Mouse (Mus musculus) adrenal gland, postnatal 0 days (tissue): ENCODE measurements around the gene 1700028J19Rik. TPM values are rescaled to one million over a fixed set of nuclear protein-coding genes. Genes with fewer than 3 reads are reported as not detected.

Experiments used
- polyA plus RNA-seq: library from polyadenylated mRNA; unstranded; fragments of >200 nt; fragmentation: Nextera tagmentation; extraction: Ambion mirVana; gene quantifications from 2 replicates; pipeline ENCODE4 v1.2.1, GENCODE M21; 2015

1700028J19Rik gene
- 0.58 and 2.0 TPM in 2 replicates for polyA plus RNA-seq

GRCm38 (mm10) chr7:44246055-44246983, at the start of gene 1700028J19Rik, which contains the start of gene 2410002F23Rik:
1700028J19Rik (minus strand) TSS chr7:44246695.
2410002F23Rik (plus strand) TSS chr7:44246722.

GRCm38 (mm10) chr7:44261147-44261546, 14.7 kb upstream of the 1700028J19Rik start, which contains the start of gene Gm15517:
Gm15517 (plus strand) TSS chr7:44261447.

GRCm38 (mm10) chr7:44257278-44257677, 10.8 kb upstream of the 1700028J19Rik start, which contains the start of gene Acp4:
Acp4 (minus strand) TSS chr7:44257378.

GRCm38 (mm10) chr7:44235909-44236308, 10.6 kb downstream of the 1700028J19Rik start, which contains the start of gene Gm36864:
Gm36864 (plus strand) TSS chr7:44236177.

GRCm38 (mm10) chr7:44225076-44225475, 21.4 kb downstream of the 1700028J19Rik start, which contains the start of gene Klk1:
Klk1 (plus strand) TSS chr7:44225360.

GRCm38 (mm10) chr7:44215645-44216044, 30.9 kb downstream of the 1700028J19Rik start, which contains the start of gene Klk1b5:
Klk1b5 (plus strand) TSS chr7:44215945.

GRCm38 (mm10) chr7:44207135-44207534, 39.4 kb downstream of the 1700028J19Rik start, which contains the start of gene Klk1b4:
Klk1b4 (plus strand) TSS chr7:44207435.

GRCm38 (mm10) chr7:44197891-44198290, 48.6 kb downstream of the 1700028J19Rik start, which contains the start of gene Klk1b3:
Klk1b3 (plus strand) TSS chr7:44198191.

GRCm38 (mm10) chr7:44187936-44188335, 58.6 kb downstream of the 1700028J19Rik start, which contains the start of gene Klk1b24:
Klk1b24 (plus strand) TSS chr7:44188236.

Other genes with a start within 250 kb of the 1700028J19Rik start
- gene Klk1b26, start 234.5 kb downstream of the 1700028J19Rik start, polyA plus RNA-seq = not detected in 2 replicates
- gene Klk1b27, start 194.4 kb downstream of the 1700028J19Rik start, polyA plus RNA-seq = not detected in 2 replicates
- not detected in 2 replicates for gene Klk1b21, start 144.4 kb downstream of the 1700028J19Rik start, polyA plus RNA-seq
- not detected in 2 replicates for gene Klk1b22, start 134.0 kb downstream of the 1700028J19Rik start, polyA plus RNA-seq
- not detected in 2 replicates for gene Klk1b16, start 109.9 kb downstream of the 1700028J19Rik start, polyA plus RNA-seq
- not detected in 2 replicates for gene Klk1b24, start 58.5 kb downstream of the 1700028J19Rik start, polyA plus RNA-seq
- gene Klk1b3, start 48.5 kb downstream of the 1700028J19Rik start, polyA plus RNA-seq = not detected in 2 replicates
- not detected in 2 replicates for gene Klk1b4, start 39.3 kb downstream of the 1700028J19Rik start, polyA plus RNA-seq
- not detected in 2 replicates for gene Klk1b5, start 30.8 kb downstream of the 1700028J19Rik start, polyA plus RNA-seq
- gene Klk1, start 21.3 kb downstream of the 1700028J19Rik start, polyA plus RNA-seq = 0.37 and 1.4 TPM in 2 replicates
- gene Gm36864, start 10.5 kb downstream of the 1700028J19Rik start, polyA plus RNA-seq = 0.17 TPM in 1 of 2 replicates, not detected in the other
- 76.2 and 139 TPM in 2 replicates for gene 2410002F23Rik, start within 50 bp of the 1700028J19Rik start, polyA plus RNA-seq
- not detected in 2 replicates for gene Acp4, start 10.7 kb upstream of the 1700028J19Rik start, polyA plus RNA-seq
- gene Gm15517, start 14.8 kb upstream of the 1700028J19Rik start, polyA plus RNA-seq = not detected in 2 replicates
- gene Clec11a, start 60.2 kb upstream of the 1700028J19Rik start, polyA plus RNA-seq = 9.6 and 11.3 TPM in 2 replicates
- gene Shank1, start 63.6 kb upstream of the 1700028J19Rik start, polyA plus RNA-seq = 2.0 and 2.9 TPM in 2 replicates
- gene Syt3, start 137.4 kb upstream of the 1700028J19Rik start, polyA plus RNA-seq = 3.1 and 3.6 TPM in 2 replicates
- 1.2 and 2.0 TPM in 2 replicates for gene 1700008O03Rik, start 139.1 kb upstream of the 1700028J19Rik start, polyA plus RNA-seq
- gene Lrrc4b, start 182.3 kb upstream of the 1700028J19Rik start, polyA plus RNA-seq = 1.3 and 3.1 TPM in 2 replicates
- gene Aspdh, start 218.7 kb upstream of the 1700028J19Rik start, polyA plus RNA-seq = 1.4 and 2.2 TPM in 2 replicates
- gene Josd2, start 221.3 kb upstream of the 1700028J19Rik start, polyA plus RNA-seq = 53.4 and 55.2 TPM in 2 replicates
- 102 and 104 TPM in 2 replicates for gene Emc10, start 249.8 kb upstream of the 1700028J19Rik start, polyA plus RNA-seq
- gene Fam71e1, start 249.9 kb upstream of the 1700028J19Rik start, polyA plus RNA-seq = 17.2 and 25.9 TPM in 2 replicates